Mouse (Mus musculus): ENCODE measurements around the gene Adgrv1.

- TF ChIP-seq POLR2A (IDR thresholded peaks at IDR 0.05; ENCODE audit: borderline replicate concordance, extremely low read depth, insufficient read depth, insufficient read length, poor library complexity, severe bottlenecking) (no peak), CTCF (IDR thresholded peaks at IDR 0.05; ENCODE audit: borderline replicate concordance, extremely low read depth, insufficient read depth, insufficient read length) (no peak)
Measured at GRCm38 (mm10) chr13:81273837-81274236, 359.1 kb downstream of the Adgrv1 start.
